Comparison of ENCODE assay signal across 8 mouse cellular contexts in genomic region chr1:157411711-157412380, GRCm38 (mm10). TPM values are rescaled to one million over a fixed set of nuclear protein-coding genes. Genes with fewer than 3 reads are reported as not detected.
DNase-seq lines count a peak whose midpoint lies in the region; ATAC-seq lines count a peak whose summit lies in the region.

No protein-coding gene starts in this region.

- H3K4me2 ChIP-seq in midbrain, embryonic 16.5 days (ENCODE audit: low read length), result peak overlapping the region; percentile 61

- H3K9ac ChIP-seq in midbrain, embryonic 16.5 days (ENCODE audit: low read depth, low read length), result peak overlapping the region; percentile 86

- peaks cover 21% of the 10 kb centered on the region for H3K4me1 ChIP-seq in embryonic facial prominence, embryonic 10.5 days
- H3K4me1 ChIP-seq in midbrain, embryonic 16.5 days (ENCODE audit: control insufficient read depth, insufficient read depth, low read length), result peaks cover 17% of the 10 kb centered on the region

- under 1% methylated on average over 85 of the region's 85 CpGs for WGBS in embryonic facial prominence, embryonic 10.5 days
- WGBS in midbrain, embryonic 16.5 days, result under 1% methylated on average over 73 of the region's 85 CpGs

- H3K9me3 ChIP-seq in embryonic facial prominence, embryonic 10.5 days, result no peaks in the 10 kb centered on the region
- no peaks in the 10 kb centered on the region for H3K9me3 ChIP-seq in midbrain, embryonic 16.5 days (replicated peaks; ENCODE audit: control insufficient read depth, low read length, poor library complexity, severe bottlenecking)

- peak; percentile 63 for DNase-seq in 3T3-L1 (ENCODE audit: low read depth, low spot score)
- DNase-seq in adrenal gland, adult 2 months, result peak; percentile 87
- DNase-seq in embryonic facial prominence, embryonic 10.5 days (ENCODE audit: low spot score), result peak; percentile 76
- peak; percentile 53 to 66 for DNase-seq in kidney, adult 8-10 months
- DNase-seq in liver, result peak; percentile 56
- peak; percentile 15 to 19 for DNase-seq in spleen, postnatal 36 days (ENCODE audit: low spot score in 2 of 2)

- peak; percentile 42 for ATAC-seq in granulocyte monocyte progenitor cell, adult 5-6 weeks (replicated peaks; ENCODE audit: poor library complexity, severe bottlenecking)
- ATAC-seq in midbrain, embryonic 16.5 days, result peak; percentile 90

- peak overlapping the region; percentile 96 for H3K27ac ChIP-seq in embryonic facial prominence, embryonic 10.5 days (replicated peaks)
- H3K27ac ChIP-seq in midbrain, embryonic 16.5 days (ENCODE audit: low read length), result peak overlapping the region; percentile 98

- peak overlapping the region; percentile 91 for H3K4me3 ChIP-seq in embryonic facial prominence, embryonic 10.5 days
- H3K4me3 ChIP-seq in midbrain, embryonic 16.5 days (ENCODE audit: low read depth, low read length), result peak overlapping the region; percentile 93

- H3K36me3 ChIP-seq in embryonic facial prominence, embryonic 10.5 days (replicated peaks), result peaks cover 2% of the 10 kb centered on the region; the same call in 1 of the 2 replicates
- H3K36me3 ChIP-seq in midbrain, embryonic 16.5 days (ENCODE audit: control insufficient read depth, insufficient read depth, low read length), result no peaks in the 10 kb centered on the region

- H3K27me3 ChIP-seq in embryonic facial prominence, embryonic 10.5 days (replicated peaks; ENCODE audit: low read depth, poor library complexity, severe bottlenecking), result no peaks in the 10 kb centered on the region
- H3K27me3 ChIP-seq in midbrain, embryonic 16.5 days (ENCODE audit: control insufficient read depth, insufficient read depth, low read depth, low read length), result no peaks in the 10 kb centered on the region

RNA-seq across cellular contexts. Expression of gene Rasal2, which starts 0.5 kb away (rescaled TPM):
- total RNA-seq in adrenal gland, adult 2 months (2021), result 10 to 100 TPM; 13.0 to 13.7 TPM
- 1.4 and 1.6 TPM in 2 replicates for polyA plus RNA-seq in adrenal gland, adult 2 months (2012; rRNA removed)
- 8.0 and 9.0 TPM in 2 replicates for polyA plus RNA-seq in embryonic facial prominence, embryonic 10.5 days (2016; fragmentation: Nextera tagmentation; extraction: Ambion mirVana)
- 1.3 and 2.0 TPM in 2 replicates for total RNA-seq in granulocyte monocyte progenitor cell, adult 5-6 weeks (2014; fragmentation: Nextera tagmentation)
- 2.2 and 2.3 TPM in 2 replicates for total RNA-seq in granulocyte monocyte progenitor cell, adult 5-6 weeks (2017)
- polyA plus RNA-seq in midbrain, embryonic 16.5 days (2015; fragmentation: Nextera tagmentation; extraction: Ambion mirVana), result 46.7 and 53.0 TPM in 2 replicates

RNA-seq across cellular contexts. Expression of gene Cryzl2, which starts 46.5 kb away (rescaled TPM):
- total RNA-seq in adrenal gland, adult 2 months (2021), result 10 to 100 TPM; 39.9 to 50.3 TPM
- 42.7 and 51.2 TPM in 2 replicates for polyA plus RNA-seq in adrenal gland, adult 2 months (2012; rRNA removed)
- 5.4 and 8.1 TPM in 2 replicates for polyA plus RNA-seq in embryonic facial prominence, embryonic 10.5 days (2016; fragmentation: Nextera tagmentation; extraction: Ambion mirVana)
- 25.8 and 26.5 TPM in 2 replicates for total RNA-seq in granulocyte monocyte progenitor cell, adult 5-6 weeks (2014; fragmentation: Nextera tagmentation)
- total RNA-seq in granulocyte monocyte progenitor cell, adult 5-6 weeks (2017), result 10.6 and 18.9 TPM in 2 replicates
- 6.2 and 7.2 TPM in 2 replicates for polyA plus RNA-seq in midbrain, embryonic 16.5 days (2015; fragmentation: Nextera tagmentation; extraction: Ambion mirVana)

Comparison
In these comparisons a context has a peak if more than half of its experiments do, and no peak if none do; other contexts are left out.
1. Peak in every context shown above with its lines: DNase-seq, ATAC-seq, H3K4me3 ChIP-seq and H3K27ac ChIP-seq.
2. DNase-seq: peak in every context shown above with its lines; median percentile 87 in adrenal gland, adult 2 months; 76 in embryonic facial prominence, embryonic 10.5 days; 63 in 3T3-L1; 60 in kidney, adult 8-10 months; 56 in liver; 17 in spleen, postnatal 36 days.